Mouse (Mus musculus): ENCODE measurements around the gene Ube2l3. TPM values are rescaled to one million over a fixed set of nuclear protein-coding genes. Genes with fewer than 3 reads are reported as not detected.

Gene Ube2l3
- polyA plus RNA-seq, 1 experiment from 2014 or later, result 339 TPM

DNA sequence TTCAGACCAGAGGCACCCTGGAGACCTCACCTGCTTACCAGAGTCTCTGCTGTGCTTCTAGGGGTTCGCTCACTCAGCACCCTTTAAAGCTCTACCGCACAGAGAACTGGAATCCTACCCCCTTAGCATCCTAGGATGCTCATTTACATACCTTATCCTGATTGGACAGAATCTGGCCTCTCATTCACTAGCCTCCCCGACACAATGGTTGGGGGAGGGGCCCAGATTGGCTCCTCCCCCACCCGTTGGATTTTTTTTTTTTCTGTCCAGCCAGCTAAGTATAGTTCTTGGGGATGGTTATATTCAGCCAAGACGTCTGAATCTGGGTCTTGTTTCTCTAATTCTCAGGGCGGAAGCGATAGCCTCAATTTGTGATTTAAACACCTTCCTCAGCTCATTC, 58.1 kb downstream of the Ube2l3 start, which contains the start of gene Ydjc:
Gene Ydjc (plus strand): TSS at position 283 of the 400 bp plus-strand sequence.
- Histone ChIP-seq H3K4me3 (ENCODE audit: low read length) (no peak within 1 kb of the TSS), H3K9me3 (ENCODE audit: control insufficient read depth, low read length) (no peaks in the 10 kb centered on the region), H3K4me1 (replicated peaks; ENCODE audit: control insufficient read depth, insufficient read depth, low read length) (peaks cover 13% of the 10 kb centered on the region), H3K27me3 (ENCODE audit: control insufficient read depth, insufficient read depth, low read depth, low read length) (no peaks in the 10 kb centered on the region), H3K9ac (ENCODE audit: low read length) (no peak within 1 kb of the TSS), H3K4me2 (ENCODE audit: low read depth, low read length) (no peak within 1 kb of the TSS), H3K36me3 (ENCODE audit: control insufficient read depth, insufficient read depth, low read length) (no peaks in the 10 kb centered on the region), H3K27ac (ENCODE audit: low read length) (no peak within 1 kb of the TSS)
- WGBS, result 22% methylated on average over 7 of the region's 7 CpGs
- no peak for ATAC-seq (ENCODE audit: low read depth)

DNA sequence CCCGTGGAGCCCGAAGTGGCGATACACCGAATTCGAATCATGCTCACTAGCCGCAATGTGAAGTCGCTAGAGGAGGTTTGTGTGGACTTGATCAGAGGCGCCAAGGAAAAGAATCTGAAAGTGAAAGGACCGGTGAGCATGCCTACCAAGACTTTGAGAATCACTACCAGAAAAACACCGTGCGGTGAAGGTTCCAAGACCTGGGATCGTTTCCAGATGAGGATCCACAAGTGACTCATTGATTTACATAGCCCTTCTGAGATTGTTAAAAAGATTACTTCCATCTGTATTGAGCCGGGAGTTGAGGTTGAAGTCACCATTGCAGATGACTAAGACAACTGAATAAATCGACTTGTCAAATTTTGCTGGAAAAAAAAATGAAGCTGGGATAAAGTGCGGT, 65.1 kb downstream of the Ube2l3 start:
- H3K4me1 ChIP-seq (replicated peaks; ENCODE audit: control insufficient read depth, insufficient read depth, low read length), result peaks cover 7% of the 10 kb centered on the region
- H3K36me3 ChIP-seq (ENCODE audit: control insufficient read depth, insufficient read depth, low read length), result no peaks in the 10 kb centered on the region
- H3K27ac ChIP-seq (ENCODE audit: low read length), result no peak overlapping the region
- no peaks in the 10 kb centered on the region for H3K27me3 ChIP-seq (ENCODE audit: control insufficient read depth, insufficient read depth, low read depth, low read length)
- 81% methylated on average over 15 of the region's 15 CpGs for WGBS
- no peak overlapping the region for H3K4me2 ChIP-seq (ENCODE audit: low read depth, low read length)
- H3K4me3 ChIP-seq (ENCODE audit: low read length), result no peak overlapping the region
- H3K9ac ChIP-seq (ENCODE audit: low read length), result no peak overlapping the region
- no peaks in the 10 kb centered on the region for H3K9me3 ChIP-seq (ENCODE audit: control insufficient read depth, low read length)
- ATAC-seq (ENCODE audit: low read depth), result no peak

- WGBS, result 20% methylated on average over 7 of the region's 7 CpGs
- Histone ChIP-seq H3K9me3 (ENCODE audit: control insufficient read depth, low read length) (no peaks in the 10 kb centered on the region), H3K4me3 (ENCODE audit: low read length) (peak overlapping the region; percentile 84), H3K36me3 (ENCODE audit: control insufficient read depth, insufficient read depth, low read length) (no peaks in the 10 kb centered on the region), H3K9ac (ENCODE audit: low read length) (peak overlapping the region; percentile 27), H3K27ac (ENCODE audit: low read length) (no peak overlapping the region), H3K4me2 (ENCODE audit: low read depth, low read length) (peak overlapping the region; percentile 52), H3K27me3 (ENCODE audit: control insufficient read depth, insufficient read depth, low read depth, low read length) (no peaks in the 10 kb centered on the region), H3K4me1 (replicated peaks; ENCODE audit: control insufficient read depth, insufficient read depth, low read length) (peaks cover 16% of the 10 kb centered on the region)
- ATAC-seq (ENCODE audit: low read depth), result 0 out of 2 replicates have a peak, but pooled peaks have one; percentile 6
Observed at GRCm38 (mm10) chr16:17132906-17133200, 69.6 kb downstream of the Ube2l3 start.

- peak; percentile 99 for ATAC-seq (ENCODE audit: low read depth)
- peak within 1 kb of the TSS; percentile 84 for H3K4me3 ChIP-seq (ENCODE audit: low read length)
- H3K4me1 ChIP-seq (replicated peaks; ENCODE audit: control insufficient read depth, insufficient read depth, low read length), result peaks cover 16% of the 10 kb centered on the region
- peak within 1 kb of the TSS; percentile 97 for H3K4me2 ChIP-seq (ENCODE audit: low read depth, low read length)
- H3K27ac ChIP-seq (ENCODE audit: low read length), result peak within 1 kb of the TSS; percentile 12; the same call in 1 of the 2 replicates
- WGBS, result under 1% methylated on average over 47 of the region's 47 CpGs
- no peaks in the 10 kb centered on the region for H3K36me3 ChIP-seq (ENCODE audit: control insufficient read depth, insufficient read depth, low read length)
- H3K9ac ChIP-seq (ENCODE audit: low read length), result peak within 1 kb of the TSS; percentile 75
- H3K27me3 ChIP-seq (ENCODE audit: control insufficient read depth, insufficient read depth, low read depth, low read length), result no peaks in the 10 kb centered on the region
- no peaks in the 10 kb centered on the region for H3K9me3 ChIP-seq (ENCODE audit: control insufficient read depth, low read length)
Observed at GRCm38 (mm10) chr16:17132089-17132905, 70.2 kb downstream of the Ube2l3 start, which contains the start of gene Sdf2l1. TSS of gene Sdf2l1 (minus strand) at chr16:17132383.

GRCm38 (mm10) chr16:17131191-17132088, 71.0 kb downstream of the Ube2l3 start:
- ATAC-seq (ENCODE audit: low read depth), result peak; percentile 66
- 4% methylated on average over 43 of the region's 43 CpGs for WGBS

GRCm38 (mm10) chr16:17127292-17127691, 75.2 kb downstream of the Ube2l3 start:
- ATAC-seq (ENCODE audit: low read depth), result no peak
- Histone ChIP-seq H3K27ac (ENCODE audit: low read length) (no peak overlapping the region), H3K4me3 (ENCODE audit: low read length) (no peak overlapping the region), H3K4me1 (replicated peaks; ENCODE audit: control insufficient read depth, insufficient read depth, low read length) (peaks cover 29% of the 10 kb centered on the region), H3K9me3 (ENCODE audit: control insufficient read depth, low read length) (no peaks in the 10 kb centered on the region), H3K27me3 (ENCODE audit: control insufficient read depth, insufficient read depth, low read depth, low read length) (no peaks in the 10 kb centered on the region), H3K4me2 (ENCODE audit: low read depth, low read length) (no peak overlapping the region), H3K9ac (ENCODE audit: low read length) (no peak overlapping the region), H3K36me3 (ENCODE audit: control insufficient read depth, insufficient read depth, low read length) (peaks cover 4% of the 10 kb centered on the region; the same call in 1 of the 2 replicates)
- WGBS, result 93% methylated on average over 1 of the region's 1 CpGs

More at GRCm38 (mm10) chr16:17131191-17132088, 71.0 kb downstream of the Ube2l3 start:
- Histone ChIP-seq H3K27ac (ENCODE audit: low read length) (peak overlapping the region; percentile 12; the same call in 1 of the 2 replicates), H3K9me3 (ENCODE audit: control insufficient read depth, low read length) (no peaks in the 10 kb centered on the region), H3K4me3 (ENCODE audit: low read length) (peak overlapping the region; percentile 84), H3K4me2 (ENCODE audit: low read depth, low read length) (peak overlapping the region; percentile 97), H3K4me1 (replicated peaks; ENCODE audit: control insufficient read depth, insufficient read depth, low read length) (peaks cover 16% of the 10 kb centered on the region), H3K9ac (ENCODE audit: low read length) (peak overlapping the region; percentile 75), H3K36me3 (ENCODE audit: control insufficient read depth, insufficient read depth, low read length) (no peaks in the 10 kb centered on the region), H3K27me3 (ENCODE audit: control insufficient read depth, insufficient read depth, low read depth, low read length) (no peaks in the 10 kb centered on the region)

DNA sequence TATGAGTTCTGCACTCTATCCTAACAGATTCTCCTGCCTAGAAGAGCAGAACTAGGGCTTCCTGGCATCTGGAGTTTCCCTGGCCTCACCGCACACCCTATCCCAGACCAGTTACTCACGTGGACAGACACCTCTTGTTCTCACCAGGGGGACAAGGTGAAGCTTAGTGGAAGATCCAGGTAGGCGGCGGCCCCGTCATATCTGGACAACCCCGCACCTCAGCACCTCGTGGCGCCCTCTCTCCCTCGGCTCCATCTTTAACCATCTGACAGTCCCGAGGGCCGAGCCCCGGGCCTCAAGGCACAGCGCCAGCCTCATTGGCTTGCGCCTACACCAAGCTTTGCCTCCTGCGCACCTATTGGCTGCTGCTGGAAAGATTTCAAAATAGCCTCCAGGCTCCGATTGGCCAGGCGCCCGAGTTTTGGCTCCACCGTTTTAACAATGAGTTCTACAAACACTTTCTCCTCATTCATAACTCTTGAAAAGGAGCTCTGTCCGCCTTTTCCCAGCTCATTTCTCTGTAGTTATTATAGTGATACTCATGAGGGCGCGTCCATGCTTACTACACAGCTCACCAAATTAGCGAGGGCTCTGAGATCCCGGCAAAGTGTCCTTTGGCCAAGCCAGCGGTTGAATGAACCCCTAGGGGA, 77.5 kb downstream of the Ube2l3 start, which contains the start of gene 2610318N02Rik:
Gene 2610318N02Rik (minus strand): TSS at position 297 of the 650 bp plus-strand sequence.
- H3K4me1 ChIP-seq (replicated peaks; ENCODE audit: control insufficient read depth, insufficient read depth, low read length), result peaks cover 20% of the 10 kb centered on the region
- WGBS, result under 1% methylated on average over 25 of the region's 25 CpGs
- H3K9ac ChIP-seq (ENCODE audit: low read length), result peak within 1 kb of the TSS; percentile 71
- peak within 1 kb of the TSS; percentile 85 for H3K4me2 ChIP-seq (ENCODE audit: low read depth, low read length)
- ATAC-seq (ENCODE audit: low read depth), result peak; percentile 94
- H3K27me3 ChIP-seq (ENCODE audit: control insufficient read depth, insufficient read depth, low read depth, low read length), result no peaks in the 10 kb centered on the region
- H3K4me3 ChIP-seq (ENCODE audit: low read length), result peak within 1 kb of the TSS; percentile 62
- peaks cover 6% of the 10 kb centered on the region; the same call in 1 of the 2 replicates for H3K36me3 ChIP-seq (ENCODE audit: control insufficient read depth, insufficient read depth, low read length)
- peak within 1 kb of the TSS; percentile 69 for H3K27ac ChIP-seq (ENCODE audit: low read length)
- H3K9me3 ChIP-seq (ENCODE audit: control insufficient read depth, low read length), result no peaks in the 10 kb centered on the region

DNA sequence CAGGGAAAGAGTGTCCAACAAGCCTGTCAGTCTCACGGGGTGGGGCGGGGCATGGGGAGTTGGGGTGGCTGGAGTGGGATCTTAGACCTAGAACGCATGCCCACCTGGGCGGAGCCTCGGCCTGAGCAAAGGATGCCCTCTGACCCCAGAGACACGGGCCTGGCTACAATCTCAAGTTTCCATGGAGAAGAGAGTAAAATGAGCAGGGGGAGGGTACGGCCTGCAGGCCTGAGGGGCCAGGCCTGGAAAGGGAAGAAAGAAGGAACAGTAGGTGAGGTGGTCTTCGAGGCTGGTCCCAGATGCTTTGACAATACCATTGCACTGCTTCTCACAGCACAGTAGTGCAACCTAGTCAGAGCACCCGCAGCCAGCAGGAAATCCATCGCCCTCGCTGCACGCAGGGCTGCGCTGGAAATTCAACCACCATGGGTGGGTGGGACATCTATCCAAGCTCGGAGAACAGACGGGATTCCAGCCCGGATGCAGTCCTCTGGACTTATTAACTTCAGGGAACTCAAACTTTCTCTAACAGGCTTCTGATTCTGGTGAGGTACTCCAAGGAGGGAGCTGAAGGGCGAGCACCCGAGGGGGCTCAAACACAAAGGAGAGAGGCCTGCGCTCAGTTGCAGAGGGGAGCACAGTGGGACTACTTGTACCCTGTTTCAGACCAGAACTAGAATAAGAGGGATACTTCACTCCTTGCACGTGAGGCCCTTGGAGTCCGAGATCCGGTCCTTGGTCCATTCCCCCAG, 78.2 kb downstream of the Ube2l3 start:
- WGBS, result 3% methylated on average over 22 of the region's 22 CpGs
- Histone ChIP-seq H3K9me3 (ENCODE audit: control insufficient read depth, low read length) (no peaks in the 10 kb centered on the region), H3K4me2 (ENCODE audit: low read depth, low read length) (peak overlapping the region; percentile 85), H3K36me3 (ENCODE audit: control insufficient read depth, insufficient read depth, low read length) (peaks cover 6% of the 10 kb centered on the region; the same call in 1 of the 2 replicates), H3K4me1 (replicated peaks; ENCODE audit: control insufficient read depth, insufficient read depth, low read length) (peaks cover 20% of the 10 kb centered on the region), H3K27me3 (ENCODE audit: control insufficient read depth, insufficient read depth, low read depth, low read length) (no peaks in the 10 kb centered on the region), H3K27ac (ENCODE audit: low read length) (peak overlapping the region; percentile 69), H3K9ac (ENCODE audit: low read length) (peak overlapping the region; percentile 71), H3K4me3 (ENCODE audit: low read length) (peak overlapping the region; percentile 62)
- peak; percentile 42 for ATAC-seq (ENCODE audit: low read depth)
